ENCODE assay signal across 22 mouse cellular contexts in genomic region chr12:17707472-17707871, GRCm38 (mm10). TPM values are rescaled to one million over a fixed set of nuclear protein-coding genes. Genes with fewer than 3 reads are reported as not detected.
DNase-seq lines count a peak whose midpoint lies in the region; ATAC-seq and TF ChIP-seq lines count a peak whose summit lies in the region.
"Had no signal": no experiment of that assay in that cellular context is flagged by ENCODE, and none has a peak within 500 bp of the region (broad histone marks: within the 10 kb centered on the region; RNA-seq: fewer than 3 reads in every experiment).

No protein-coding gene starts in this region.

- no peak overlapping the region for H3K9ac ChIP-seq in forebrain, embryonic 12.5 days
- H3K9ac ChIP-seq in forebrain, postnatal 0 days, result no peak overlapping the region
- H3K9ac ChIP-seq in liver, adult 2 months (ENCODE audit: low read depth, low read length), result no peak overlapping the region
- H3K9ac ChIP-seq in liver, embryonic 11.5 days (ENCODE audit: low read depth, low read length), result no peak overlapping the region

- no peak for TF ChIP-seq POLR2A in liver, adult 2 months (IDR thresholded peaks at IDR 0.05; ENCODE audit: extremely low read depth, insufficient read depth, low read length)

- no peak overlapping the region for H3K4me3 ChIP-seq in forebrain, embryonic 12.5 days (replicated peaks)
- no peak overlapping the region for H3K4me3 ChIP-seq in forebrain, postnatal 0 days (ENCODE audit: low read depth, low read length)
- no peak overlapping the region for H3K4me3 ChIP-seq in liver, adult 2 months (ENCODE audit: insufficient read depth, low read depth, low read length)
- H3K4me3 ChIP-seq in liver, embryonic 11.5 days (ENCODE audit: low read depth, low read length), result no peak overlapping the region

- no peaks in the 10 kb centered on the region for H3K9me3 ChIP-seq in forebrain, embryonic 12.5 days
- no peaks in the 10 kb centered on the region for H3K9me3 ChIP-seq in forebrain, postnatal 0 days (ENCODE audit: low read length)
- H3K9me3 ChIP-seq in liver, embryonic 11.5 days (ENCODE audit: control insufficient read depth, low read length), result no peaks in the 10 kb centered on the region

- H3K79me2 ChIP-seq in liver, adult 2 months (ENCODE audit: control insufficient read depth, insufficient read depth, low read length), result peaks cover 36% of the 10 kb centered on the region

- peaks cover 32% of the 10 kb centered on the region for H3K4me1 ChIP-seq in forebrain, embryonic 12.5 days
- no peaks in the 10 kb centered on the region for H3K4me1 ChIP-seq in forebrain, postnatal 0 days (ENCODE audit: insufficient read depth)
- H3K4me1 ChIP-seq in liver, adult 2 months (ENCODE audit: control insufficient read depth, insufficient read depth, low read length), result peaks cover 32% of the 10 kb centered on the region
- peaks cover 15% of the 10 kb centered on the region for H3K4me1 ChIP-seq in liver, embryonic 11.5 days (replicated peaks; ENCODE audit: control insufficient read depth, insufficient read depth, low read length)

- no peak for ATAC-seq in forebrain, embryonic 12.5 days (ENCODE audit: low FRiP score)
- ATAC-seq in forebrain, postnatal 0 days, result no peak
- ATAC-seq in liver, embryonic 11.5 days (replicated peaks; ENCODE audit: low FRiP score), result no peak
- ATAC-seq: activated CD4-positive, CD25-positive, alpha-beta regulatory T cell, adult 4 months; CD4-positive, CD25-positive, alpha-beta regulatory T cell, adult 4 months; Patski had no signal

- H3K27me3 ChIP-seq in forebrain, embryonic 12.5 days, result no peaks in the 10 kb centered on the region
- H3K27me3 ChIP-seq in forebrain, postnatal 0 days (ENCODE audit: insufficient read depth, low read length), result no peaks in the 10 kb centered on the region
- no peaks in the 10 kb centered on the region for H3K27me3 ChIP-seq in liver, adult 2 months (ENCODE audit: control insufficient read depth, insufficient read depth, low read length)
- H3K27me3 ChIP-seq in liver, embryonic 11.5 days (replicated peaks; ENCODE audit: control insufficient read depth, insufficient read depth, low read length), result no peaks in the 10 kb centered on the region
- H3K27me3 ChIP-seq: CH12.LX, Patski had no signal

- H3K27ac ChIP-seq in forebrain, embryonic 12.5 days, result 0 out of 2 replicates have a peak overlapping the region, but pooled peaks have one; percentile 13
- H3K27ac ChIP-seq in forebrain, postnatal 0 days (ENCODE audit: low read depth, low read length), result no peak overlapping the region
- no peak overlapping the region for H3K27ac ChIP-seq in liver, adult 2 months (replicated peaks; ENCODE audit: insufficient read depth, low read depth, low read length)
- H3K27ac ChIP-seq in liver, embryonic 11.5 days (ENCODE audit: low read depth, low read length), result no peak overlapping the region

- no peak for TF ChIP-seq CTCF in forebrain, postnatal 0 days (IDR thresholded peaks at IDR 0.05; ENCODE audit: low read depth)
- TF ChIP-seq CTCF in liver, adult 2 months (IDR thresholded peaks at IDR 0.05; ENCODE audit: low read depth, low read length), result no peak

- H3K4me2 ChIP-seq in forebrain, embryonic 12.5 days, result no peak overlapping the region
- no peak overlapping the region for H3K4me2 ChIP-seq in forebrain, postnatal 0 days (ENCODE audit: low read depth)
- no peak overlapping the region for H3K4me2 ChIP-seq in liver, embryonic 11.5 days

- DNase-seq in forebrain, postnatal 0 days, result no peak
- peak; percentile 61 for DNase-seq in liver, adult 2 months (ENCODE audit: extremely low read depth, low read depth, low spot score)
- DNase-seq in liver, embryonic 11.5 days (ENCODE audit: low spot score), result no peak
- DNase-seq in ovary, adult 18-20 months (ENCODE audit: low spot score), result peak; percentile 11
- no peak for DNase-seq in ovary, postnatal 36 days (ENCODE audit: low spot score)
- DNase-seq in testis, postnatal 14 days (ENCODE audit: low spot score), result peak; percentile 21
- no peak for DNase-seq in testis, postnatal 10 days (ENCODE audit: low spot score)
- DNase-seq: adrenal gland, adult 2 months; adrenal gland, adult 8-10 months; adrenal gland, postnatal 10 days; adrenal gland, postnatal 14 days; adrenal gland, postnatal 25 days; adrenal gland, postnatal 36 days; B cell, adult 2 months; cerebellum, adult 11 months; cerebellum, adult 11-12 months had no signal

- no peaks in the 10 kb centered on the region for H3K36me3 ChIP-seq in forebrain, embryonic 12.5 days (replicated peaks)
- no peaks in the 10 kb centered on the region for H3K36me3 ChIP-seq in forebrain, postnatal 0 days (ENCODE audit: insufficient read depth)
- no peaks in the 10 kb centered on the region for H3K36me3 ChIP-seq in liver, adult 2 months (ENCODE audit: control insufficient read depth, insufficient read depth, low read length)
- no peaks in the 10 kb centered on the region for H3K36me3 ChIP-seq in liver, embryonic 11.5 days (ENCODE audit: control insufficient read depth, insufficient read depth, low read length)
- H3K36me3 ChIP-seq: G1E had no signal

RNA-seq across cellular contexts. Expression of gene Hpcal1, which starts 16.8 kb away (rescaled TPM):
- 36.6 and 41.3 TPM in 2 replicates for polyA plus RNA-seq in forebrain, embryonic 12.5 days (2016; fragmentation: Nextera tagmentation; extraction: Ambion mirVana)
- 27.7 and 46.9 TPM in 2 replicates for total RNA-seq in forebrain, postnatal 0 days (2014; rRNA removed)
- 47.1 and 76.7 TPM in 2 replicates for polyA plus RNA-seq in forebrain, postnatal 0 days (2015; fragmentation: Nextera tagmentation; extraction: Ambion mirVana)
- total RNA-seq in liver, adult 2 months (2014; rRNA removed), result 8.5 and 10.5 TPM in 2 replicates
- 16.6 and 23.2 TPM in 2 replicates for polyA plus RNA-seq in liver, adult 2 months (2012; rRNA removed)
- 30.2 and 31.8 TPM in 2 replicates for polyA plus RNA-seq in liver, embryonic 11.5 days (2014; fragmentation: Nextera tagmentation; extraction: Ambion mirVana)
- total RNA-seq: G1E had no signal
- polyA plus RNA-seq: G1E had no signal

Comparison
In these comparisons a context has a peak if more than half of its experiments do, and no peak if none do; other contexts are left out.
1. DNase-seq: peak in liver, adult 2 months (single experiment), ovary, adult 18-20 months (single experiment) and testis, postnatal 14 days (single experiment); none in forebrain, postnatal 0 days (single experiment), liver, embryonic 11.5 days (single experiment), ovary, postnatal 36 days (single experiment) and testis, postnatal 10 days (single experiment).